Mouse (Mus musculus) intestine, embryonic 14.5 days (tissue): ENCODE data around the gene Tmem108. TPM values are rescaled to one million over a fixed set of nuclear protein-coding genes. Genes with fewer than 3 reads are reported as not detected.

Source experiments
- ATAC-seq: fragments of 200-750 bp; cut with Nextera tagmentation; replicated peaks from 2 replicates; pipeline ENCODE4 v1.8.0; 2017; ENCODE audit warnings: low read depth, moderate number of reproducible peaks, moderate TSS enrichment, moderate library complexity; ENCODE audit not compliant: low FRiP score, low TSS enrichment
- DNase-seq: peaks from one replicate; pipeline ENCODE4 v3.0.0-alpha.2; 2018; ENCODE audit warnings: low spot score
- H3K27ac ChIP-seq: fragments of 300-500 bp; sonication (generic); 2 replicates; pipeline ENCODE4 v1.5.1; 2014; ENCODE audit warnings: low read depth, mild to moderate bottlenecking, control low read depth
- H3K27me3 ChIP-seq: fragments of 300-500 bp; sonication (generic); replicated peaks from 2 replicates; pipeline ENCODE4 v1.6.1; 2014; ENCODE audit warnings: low read length, control low read depth; ENCODE audit not compliant: control insufficient read depth, insufficient read depth
- H3K36me3 ChIP-seq: fragments of 300-500 bp; sonication (generic); 2 replicates; pipeline ENCODE4 v1.6.1; 2014; ENCODE audit warnings: low read length, control low read depth; ENCODE audit not compliant: control insufficient read depth, insufficient read depth
- H3K4me1 ChIP-seq: fragments of 300-500 bp; sonication (generic); replicated peaks from 2 replicates; pipeline ENCODE4 v1.6.1; 2014; ENCODE audit warnings: low read length, control low read depth, mixed read lengths; ENCODE audit not compliant: control insufficient read depth, insufficient read depth
- H3K4me2 ChIP-seq: fragments of 300-500 bp; sonication (generic); 2 replicates; pipeline ENCODE4 v1.6.1; 2014; ENCODE audit warnings: low read length
- H3K4me3 ChIP-seq: fragments of 300-500 bp; sonication (generic); 2 replicates; pipeline ENCODE4 v1.5.1; 2014; ENCODE audit warnings: low read depth, low read length, control low read depth, mixed read lengths
- H3K9ac ChIP-seq: fragments of 300-500 bp; sonication (generic); 2 replicates; pipeline ENCODE4 v1.6.1; 2014; ENCODE audit warnings: mild to moderate bottlenecking, low read length
- H3K9me3 ChIP-seq: fragments of 300-500 bp; sonication (generic); 2 replicates; pipeline ENCODE4 v1.6.1; 2016; ENCODE audit warnings: low read length, control low read depth; ENCODE audit not compliant: control insufficient read depth
- WGBS: fragments of 180-500 bp; shearing (Covaris S2); extraction: QIAGEN DNeasy Blood & Tissue Kit; methylation state at CpG from one replicate; pipeline ENCODE4 v1.1.7; 2014; 5-methylcytosine and 5-hydroxymethylcytosine counted together
- polyA plus RNA-seq: library from polyadenylated mRNA; unstranded; fragments of >200 nt; fragmentation: Nextera tagmentation; extraction: Ambion mirVana; gene quantifications from 2 replicates; pipeline ENCODE4 v1.2.1, GENCODE M21; 2014

Gene Tmem108
- polyA plus RNA-seq, 1 experiment from 2014 or later: 21.2 TPM

DNA sequence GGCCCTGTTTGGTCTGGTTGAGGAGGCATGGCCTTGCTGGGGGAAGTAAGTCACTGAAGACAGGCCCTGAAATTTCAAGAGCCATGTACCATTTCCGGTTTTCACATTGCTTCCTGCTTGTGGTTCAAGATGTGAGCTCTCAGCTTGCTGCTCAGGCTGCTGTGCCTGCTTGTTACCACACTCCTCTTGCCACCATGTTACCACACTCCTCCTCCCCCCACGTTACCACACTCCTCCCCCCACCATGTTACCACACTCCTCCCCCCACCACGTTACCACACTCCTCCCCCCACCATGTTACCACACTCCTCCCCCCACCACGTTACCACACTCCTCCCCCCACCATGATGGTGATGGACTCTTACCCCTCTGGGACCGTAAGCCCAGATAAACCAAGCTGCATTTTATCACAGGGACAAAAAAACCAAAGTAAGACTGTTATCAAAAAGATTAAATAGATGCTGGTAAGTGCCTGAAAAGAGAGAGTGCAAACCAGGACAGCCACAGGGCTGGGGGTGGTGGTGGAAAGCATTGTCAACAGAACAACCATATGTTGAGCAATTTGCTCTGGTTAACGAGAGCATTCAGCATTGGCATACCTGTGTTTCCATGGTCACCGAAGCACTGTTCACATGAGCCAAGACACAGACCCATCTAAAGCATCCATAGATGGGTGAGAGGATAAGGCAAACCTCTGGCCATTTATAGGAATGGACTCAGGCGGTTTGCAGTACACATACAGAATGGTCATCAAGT, 109.3 kb downstream of the Tmem108 start:
- Histone ChIP-seq H3K4me1 (peaks cover 5% of the 10 kb centered on the region), H3K4me3 (no peak overlapping the region), H3K4me2 (no peak overlapping the region), H3K9me3 (no peaks in the 10 kb centered on the region), H3K9ac (no peak overlapping the region), H3K27me3 (no peaks in the 10 kb centered on the region), H3K27ac (no peak overlapping the region), H3K36me3 (no peaks in the 10 kb centered on the region)
- ATAC-seq (no peak), DNase-seq (no peak)
- 62% methylated on average over 8 of the region's 8 CpGs for WGBS

DNA sequence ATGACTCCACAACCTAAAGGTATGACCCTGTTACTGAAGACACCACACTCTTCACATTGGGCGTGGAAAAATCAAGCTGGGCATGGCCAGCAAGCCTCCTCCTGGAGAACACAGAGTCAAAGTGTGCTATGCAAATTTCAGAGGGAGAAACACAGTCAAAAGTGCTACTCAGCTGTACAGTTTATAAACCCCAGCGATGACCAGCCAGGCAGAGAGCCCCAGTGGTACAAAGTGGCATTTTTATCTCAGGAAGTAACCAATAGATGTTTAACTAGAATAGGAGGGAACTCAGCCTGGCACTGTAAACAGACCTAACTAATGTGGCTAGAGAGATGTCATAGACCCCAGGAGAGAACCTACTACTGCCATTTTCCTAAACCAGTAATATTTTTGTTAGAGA, 115.0 kb downstream of the Tmem108 start:
- Histone ChIP-seq H3K9me3 (no peaks in the 10 kb centered on the region), H3K4me2 (no peak overlapping the region), H3K27me3 (no peaks in the 10 kb centered on the region), H3K4me1 (no peaks in the 10 kb centered on the region), H3K36me3 (no peaks in the 10 kb centered on the region), H3K4me3 (no peak overlapping the region), H3K9ac (no peak overlapping the region), H3K27ac (no peak overlapping the region)
- 57% methylated on average over 2 of the region's 2 CpGs for WGBS
- ATAC-seq (no peak), DNase-seq (no peak)

DNA sequence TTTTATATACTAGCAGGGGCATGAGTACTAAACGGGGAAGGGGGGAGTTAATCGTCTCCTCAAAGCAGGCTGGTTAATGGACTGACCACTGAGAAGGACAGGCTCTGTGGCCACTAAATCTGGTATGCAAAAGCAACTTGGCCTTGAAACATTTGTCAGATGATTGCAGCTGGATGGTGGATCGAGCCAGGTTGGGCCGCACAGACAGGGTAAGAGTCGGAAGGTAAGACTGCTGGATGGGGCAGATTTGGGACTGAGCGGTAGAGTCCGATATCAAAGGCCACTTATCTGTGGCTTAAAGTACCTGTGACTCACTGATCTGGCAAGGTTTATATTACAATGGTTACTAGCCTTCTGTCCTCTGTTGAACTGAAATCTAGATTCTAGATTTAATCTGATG, 115.9 kb downstream of the Tmem108 start:
- no peak overlapping the region for H3K4me3 ChIP-seq
- ATAC-seq (no peak), DNase-seq (no peak)
- H3K9ac ChIP-seq: no peak overlapping the region
- no peak overlapping the region for H3K4me2 ChIP-seq
- no peaks in the 10 kb centered on the region for H3K4me1 ChIP-seq
- no peaks in the 10 kb centered on the region for H3K27me3 ChIP-seq
- 86% methylated on average over 7 of the region's 7 CpGs for WGBS
- H3K36me3 ChIP-seq: no peaks in the 10 kb centered on the region
- no peak overlapping the region for H3K27ac ChIP-seq
- no peaks in the 10 kb centered on the region for H3K9me3 ChIP-seq

DNA sequence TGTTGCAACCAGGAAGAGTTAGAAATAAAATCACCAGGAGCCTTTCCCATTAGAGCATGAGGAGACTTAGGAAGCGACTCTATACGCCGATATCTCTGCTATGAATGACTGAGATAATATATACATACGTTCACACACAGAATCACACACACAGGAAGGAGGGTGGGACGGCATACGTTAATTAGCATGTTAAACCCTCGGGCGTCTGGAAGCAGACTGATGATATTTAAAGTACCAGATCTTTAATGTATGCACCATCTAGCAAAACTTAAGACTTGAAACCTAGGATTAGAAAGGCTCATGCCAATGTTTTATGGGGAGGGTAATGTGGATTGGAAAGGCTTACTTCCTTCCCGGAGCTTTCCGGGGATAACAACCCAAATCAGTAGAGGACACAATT, 119.3 kb downstream of the Tmem108 start:
- H3K9ac ChIP-seq: no peak overlapping the region
- H3K36me3 ChIP-seq: no peaks in the 10 kb centered on the region
- no peaks in the 10 kb centered on the region for H3K4me1 ChIP-seq
- no peak overlapping the region for H3K4me3 ChIP-seq
- no peaks in the 10 kb centered on the region for H3K27me3 ChIP-seq
- no peaks in the 10 kb centered on the region for H3K9me3 ChIP-seq
- ATAC-seq (no peak), DNase-seq (no peak)
- WGBS: 82% methylated on average over 10 of the region's 10 CpGs
- no peak overlapping the region for H3K4me2 ChIP-seq
- no peak overlapping the region for H3K27ac ChIP-seq

DNA sequence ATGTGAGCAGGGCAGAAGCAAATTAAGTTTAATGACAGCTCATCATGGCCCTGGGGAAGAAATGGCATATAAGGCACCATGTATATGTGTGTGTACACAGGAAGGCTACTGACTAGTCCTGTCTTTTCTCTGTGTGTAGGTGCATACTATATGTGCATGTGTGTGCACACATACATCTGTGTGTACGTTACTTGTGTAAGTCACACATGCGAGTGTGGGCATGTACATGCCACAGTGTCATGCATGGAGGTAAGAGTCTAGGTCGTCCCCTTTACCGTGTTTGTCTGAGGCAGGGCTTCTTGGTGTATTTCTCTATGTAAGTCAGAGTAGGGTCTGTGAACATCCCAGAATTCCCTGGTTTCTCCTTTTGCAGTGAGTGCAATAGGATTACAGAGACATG, 120.3 kb downstream of the Tmem108 start:
- Histone ChIP-seq H3K4me2 (no peak overlapping the region), H3K4me1 (no peaks in the 10 kb centered on the region), H3K9me3 (no peaks in the 10 kb centered on the region), H3K27me3 (no peaks in the 10 kb centered on the region), H3K36me3 (no peaks in the 10 kb centered on the region), H3K9ac (no peak overlapping the region), H3K27ac (no peak overlapping the region), H3K4me3 (no peak overlapping the region)
- no peak for ATAC-seq
- WGBS: 87% methylated on average over 4 of the region's 4 CpGs
- DNase-seq: no peak

DNA sequence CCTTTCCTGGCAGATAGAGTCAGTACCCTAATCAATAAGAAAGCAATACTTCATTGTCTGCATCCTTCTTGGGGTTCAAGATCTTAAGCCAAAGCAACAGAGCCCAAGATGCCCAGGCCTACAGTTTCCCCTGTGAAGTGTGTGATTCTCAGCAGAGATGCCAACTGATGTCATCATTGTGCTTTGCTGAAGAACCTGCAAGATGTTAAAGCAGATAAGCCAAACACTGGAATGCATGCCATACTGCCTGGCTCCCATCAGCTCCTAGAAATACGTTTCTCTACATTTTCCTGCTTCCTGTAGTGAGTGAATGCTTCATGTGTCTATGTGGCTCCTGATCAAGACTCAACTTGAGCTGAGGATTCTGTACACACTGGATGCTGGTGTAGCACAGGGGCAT, 122.2 kb downstream of the Tmem108 start:
- H3K27ac ChIP-seq: no peak overlapping the region
- H3K4me3 ChIP-seq: no peak overlapping the region
- no peaks in the 10 kb centered on the region for H3K36me3 ChIP-seq
- H3K4me1 ChIP-seq: no peaks in the 10 kb centered on the region
- no peak overlapping the region for H3K9ac ChIP-seq
- no peak for ATAC-seq
- no peaks in the 10 kb centered on the region for H3K27me3 ChIP-seq
- DNase-seq: no peak
- no peaks in the 10 kb centered on the region for H3K9me3 ChIP-seq
- no peak overlapping the region for H3K4me2 ChIP-seq
- 19% methylated on average over 1 of the region's 1 CpGs for WGBS

DNA sequence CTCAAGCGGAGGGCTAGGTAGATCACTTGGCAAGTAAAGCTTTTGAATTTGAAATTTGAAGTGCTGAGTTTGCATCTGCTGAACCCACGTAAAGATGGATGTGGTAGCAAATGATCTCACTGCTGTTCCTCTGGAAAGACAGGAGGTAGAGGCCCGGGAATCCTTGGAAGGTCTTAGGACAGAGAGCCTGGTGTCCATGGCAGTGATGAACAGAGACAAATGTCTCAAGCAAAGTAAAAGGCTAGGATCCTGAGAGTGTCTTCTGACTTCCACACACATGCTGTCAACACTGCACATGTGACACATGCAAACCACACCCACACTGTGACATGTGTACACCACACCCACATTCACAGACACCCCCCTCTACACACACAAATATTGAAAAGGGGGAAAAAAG, 124.2 kb downstream of the Tmem108 start:
- H3K4me2 ChIP-seq: no peak overlapping the region
- no peak overlapping the region for H3K9ac ChIP-seq
- no peak for DNase-seq
- no peak for ATAC-seq
- no peaks in the 10 kb centered on the region for H3K27me3 ChIP-seq
- no peaks in the 10 kb centered on the region for H3K4me1 ChIP-seq
- H3K36me3 ChIP-seq: no peaks in the 10 kb centered on the region
- H3K4me3 ChIP-seq: no peak overlapping the region
- H3K27ac ChIP-seq: no peak overlapping the region
- H3K9me3 ChIP-seq: no peaks in the 10 kb centered on the region
- WGBS: 61% methylated on average over 3 of the region's 3 CpGs

DNA sequence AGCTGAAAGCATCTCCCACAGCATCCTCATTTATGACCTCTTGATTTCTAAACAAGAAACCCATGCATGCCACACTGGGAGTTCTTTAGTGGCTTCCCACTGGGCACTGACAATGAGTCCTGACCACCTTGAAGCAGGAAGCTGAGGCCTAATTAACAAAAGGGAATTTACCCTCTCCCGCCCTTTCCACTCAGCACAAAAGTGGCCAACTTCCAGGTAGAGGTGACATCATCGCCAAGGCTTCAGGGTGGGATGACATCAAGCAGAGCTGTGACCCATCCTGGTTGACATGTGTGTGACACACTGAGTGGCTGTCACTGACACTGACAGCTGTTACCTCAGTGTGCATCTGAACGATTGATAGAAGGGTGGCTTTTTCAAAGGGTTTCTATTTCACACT, 124.8 kb downstream of the Tmem108 start:
- 54% methylated on average over 3 of the region's 3 CpGs for WGBS
- ATAC-seq: no peak
- Histone ChIP-seq H3K4me2 (no peak overlapping the region), H3K9ac (no peak overlapping the region), H3K4me3 (no peak overlapping the region), H3K27me3 (no peaks in the 10 kb centered on the region), H3K36me3 (no peaks in the 10 kb centered on the region), H3K4me1 (no peaks in the 10 kb centered on the region), H3K27ac (no peak overlapping the region), H3K9me3 (no peaks in the 10 kb centered on the region)
- DNase-seq: no peak

DNA sequence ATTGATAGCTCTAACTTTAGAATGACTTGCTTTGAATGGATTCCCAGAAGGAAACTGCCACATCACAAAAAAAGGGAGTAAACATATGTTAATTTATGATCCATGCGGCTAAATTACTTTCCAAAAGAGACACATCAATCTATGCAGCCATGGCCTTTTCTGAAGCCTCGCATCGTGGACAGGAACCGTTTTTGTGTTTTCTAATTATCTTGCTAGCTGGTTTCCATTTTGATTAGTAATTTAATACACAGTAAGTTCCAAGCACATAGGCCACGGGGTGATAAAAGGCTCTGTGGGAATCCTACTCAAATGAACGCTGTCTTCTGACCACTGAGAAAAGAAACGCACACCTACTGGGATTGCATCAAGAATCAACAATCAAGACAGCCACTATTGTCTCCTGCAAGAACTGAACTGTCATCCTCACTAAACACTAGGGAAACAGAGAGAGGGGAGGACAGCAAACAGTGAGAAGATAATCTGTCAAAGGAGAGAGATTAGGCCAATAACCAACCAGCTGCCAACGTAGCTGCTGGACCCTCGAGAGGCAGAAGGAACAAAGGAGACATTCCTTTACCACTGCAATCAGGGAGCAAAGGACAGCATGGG, 132.7 kb downstream of the Tmem108 start:
- Histone ChIP-seq H3K36me3 (no peaks in the 10 kb centered on the region), H3K27ac (no peak overlapping the region), H3K4me3 (no peak overlapping the region), H3K4me2 (no peak overlapping the region), H3K9ac (no peak overlapping the region), H3K9me3 (no peaks in the 10 kb centered on the region), H3K4me1 (no peaks in the 10 kb centered on the region), H3K27me3 (no peaks in the 10 kb centered on the region)
- ATAC-seq: no peak
- 54% methylated on average over 9 of the region's 9 CpGs for WGBS
- no peak for DNase-seq
